Mouse (Mus musculus) intestine, embryonic 15.5 days (tissue): Measurements from ENCODE around the gene Fam171a2. TPM values are rescaled to one million over a fixed set of nuclear protein-coding genes. Genes with fewer than 3 reads are reported as not detected.
"Not testable (repeated sequence)": the region's sequence is repeated elsewhere in the genome, so short reads cannot be mapped to it uniquely, and the experiment has no call there.

Source experiments
- ATAC-seq: fragments of 200-750 bp; cut with Nextera tagmentation; 2 replicates; pipeline ENCODE4 v1.8.0; 2017; ENCODE audit warnings: moderate TSS enrichment, moderate library complexity
- H3K27ac ChIP-seq: fragments of 300-500 bp; sonication (generic); 2 replicates; pipeline ENCODE4 v1.5.1; 2015; ENCODE audit warnings: mild to moderate bottlenecking, inconsistent platforms
- H3K27me3 ChIP-seq: fragments of 300-500 bp; sonication (generic); replicated peaks from 2 replicates; pipeline ENCODE4 v1.6.1; 2015; ENCODE audit warnings: inconsistent platforms
- H3K36me3 ChIP-seq: fragments of 300-500 bp; sonication (generic); 2 replicates; pipeline ENCODE4 v1.6.1; 2015; ENCODE audit warnings: inconsistent platforms
- H3K4me1 ChIP-seq: fragments of 300-500 bp; sonication (generic); replicated peaks from 2 replicates; pipeline ENCODE4 v1.6.1; 2015; ENCODE audit warnings: inconsistent platforms
- H3K4me2 ChIP-seq: fragments of 300-500 bp; sonication (generic); replicated peaks from 2 replicates; pipeline ENCODE4 v1.6.1; 2015; ENCODE audit warnings: mild to moderate bottlenecking, inconsistent platforms
- H3K4me3 ChIP-seq: fragments of 300-500 bp; sonication (generic); replicated peaks from 2 replicates; pipeline ENCODE4 v1.5.1; 2015; ENCODE audit warnings: inconsistent platforms
- H3K9ac ChIP-seq: fragments of 300-500 bp; sonication (generic); 2 replicates; pipeline ENCODE4 v1.6.1; 2015; ENCODE audit warnings: inconsistent platforms
- H3K9me3 ChIP-seq: fragments of 300-500 bp; sonication (generic); 2 replicates; pipeline ENCODE4 v1.6.1; 2016; ENCODE audit warnings: inconsistent platforms
- WGBS: fragments of 180-500 bp; shearing (Covaris S2); methylation state at CpG from one replicate; pipeline ENCODE4 v1.1.7; 2015; 5-methylcytosine and 5-hydroxymethylcytosine counted together
- polyA plus RNA-seq: library from polyadenylated mRNA; unstranded; fragments of >200 nt; fragmentation: Nextera tagmentation; extraction: Ambion mirVana; gene quantifications from 2 replicates; pipeline ENCODE4 v1.2.1, GENCODE M21; 2015

Gene Fam171a2
- polyA plus RNA-seq, 1 experiment from 2014 or later = 3.2 TPM

- no peak overlapping the region for H3K27ac ChIP-seq
- 7% methylated on average over 11 of the region's 11 CpGs for WGBS
- no peak overlapping the region for H3K4me2 ChIP-seq
- H3K4me1 ChIP-seq = peaks cover 4% of the 10 kb centered on the region; the same call in 1 of the 2 replicates
- no peak overlapping the region for H3K9ac ChIP-seq
- H3K9me3 ChIP-seq = no peaks in the 10 kb centered on the region
- H3K36me3 ChIP-seq = no peaks in the 10 kb centered on the region
- H3K4me3 ChIP-seq = no peak overlapping the region
- H3K27me3 ChIP-seq = no peaks in the 10 kb centered on the region
- ATAC-seq = no peak
These were observed 35.8 kb downstream of the Fam171a2 start for GRCm38 (mm10) chr11:102411704-102412103.

DNA sequence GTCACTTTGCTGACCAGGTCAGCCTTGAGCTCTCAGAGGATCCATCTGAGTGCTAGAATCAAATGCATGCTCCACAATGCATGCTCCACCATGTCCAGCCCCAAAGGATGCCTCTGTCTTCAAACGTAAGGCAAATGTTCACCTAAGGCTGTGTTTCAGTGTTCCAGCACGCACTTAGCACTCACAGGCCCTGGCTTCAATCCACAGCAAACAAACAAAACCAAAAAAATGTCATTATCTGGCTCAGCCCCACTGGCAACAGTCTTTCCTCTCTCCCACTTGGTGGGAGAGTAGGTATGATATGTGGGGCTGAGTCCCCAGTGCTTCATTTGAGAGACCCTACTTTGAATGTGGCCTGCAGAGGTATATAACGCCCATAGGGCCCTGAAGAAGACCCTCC is 36.4 kb downstream of the Fam171a2 start:
- Histone ChIP-seq H3K4me2 (no peak overlapping the region), H3K9ac (no peak overlapping the region), H3K27ac (no peak overlapping the region), H3K9me3 (no peaks in the 10 kb centered on the region), H3K36me3 (no peaks in the 10 kb centered on the region), H3K27me3 (no peaks in the 10 kb centered on the region), H3K4me3 (no peak overlapping the region), H3K4me1 (peaks cover 10% of the 10 kb centered on the region; the same call in 1 of the 2 replicates)
- no peak for ATAC-seq
- WGBS = 76% methylated on average over 3 of the region's 3 CpGs

GRCm38 (mm10) chr11:102410345-102410744 is 37.1 kb downstream of the Fam171a2 start:
- not testable (repeated sequence) for H3K27ac ChIP-seq, H3K9me3 ChIP-seq, H3K36me3 ChIP-seq, H3K4me3 ChIP-seq, H3K9ac ChIP-seq, H3K27me3 ChIP-seq, ATAC-seq, H3K4me2 ChIP-seq
- WGBS = 94% methylated on average over 3 of the region's 3 CpGs
- peaks cover 17% of the 10 kb centered on the region; the same call in 1 of the 2 replicates for H3K4me1 ChIP-seq

DNA sequence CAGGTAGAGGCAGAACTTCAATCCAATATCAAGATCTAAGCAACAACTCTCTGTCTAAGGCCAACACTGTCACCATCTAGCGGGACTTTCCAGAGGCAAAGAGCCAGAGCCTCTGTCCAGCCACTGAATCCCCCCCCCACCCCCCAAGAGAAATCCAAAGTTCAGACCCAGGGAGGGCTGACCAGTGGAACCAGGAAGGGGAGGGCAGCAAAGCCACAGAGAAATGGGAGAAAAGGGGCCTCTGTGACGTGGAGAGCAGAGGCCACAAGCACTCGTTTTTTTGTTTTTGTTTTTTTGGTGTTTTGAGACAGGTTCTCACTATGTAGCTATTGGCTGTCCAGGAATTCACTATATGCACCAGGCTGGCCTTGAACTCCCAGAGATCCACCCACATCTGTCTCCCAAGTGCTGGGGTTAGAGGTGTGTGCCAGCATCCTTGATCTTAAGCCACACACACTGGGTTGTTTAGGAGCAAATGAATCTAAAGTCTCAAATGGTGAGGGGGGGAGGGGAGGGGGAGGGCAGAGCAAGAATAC is 37.6 kb downstream of the Fam171a2 start:
- ATAC-seq = no peak
- Histone ChIP-seq H3K27ac (peak overlapping the region; percentile 94), H3K4me1 (peaks cover 17% of the 10 kb centered on the region; the same call in 1 of the 2 replicates), H3K4me2 (peak overlapping the region; percentile 80), H3K27me3 (no peaks in the 10 kb centered on the region), H3K9ac (0 out of 2 replicates have a peak overlapping the region, but pooled peaks have one; percentile 17), H3K36me3 (no peaks in the 10 kb centered on the region), H3K4me3 (no peak overlapping the region), H3K9me3 (no peaks in the 10 kb centered on the region)
- 73% methylated on average over 3 of the region's 3 CpGs for WGBS

GRCm38 (mm10) chr11:102408888-102409794 is 38.3 kb downstream of the Fam171a2 start:
- H3K9me3 ChIP-seq = no peaks in the 10 kb centered on the region
- ATAC-seq = no peak
- 0 out of 2 replicates have a peak, but pooled peaks cover 3% of the 10 kb centered on the region for H3K36me3 ChIP-seq
- WGBS = 26% methylated on average over 15 of the region's 15 CpGs
- peak overlapping the region; percentile 17 for H3K9ac ChIP-seq
- peaks cover 17% of the 10 kb centered on the region; the same call in 1 of the 2 replicates for H3K4me1 ChIP-seq
- H3K27me3 ChIP-seq = no peaks in the 10 kb centered on the region
- H3K4me3 ChIP-seq = peak overlapping the region; percentile 96
- peak overlapping the region; percentile 94 for H3K27ac ChIP-seq
- H3K4me2 ChIP-seq = peak overlapping the region; percentile 80

DNA sequence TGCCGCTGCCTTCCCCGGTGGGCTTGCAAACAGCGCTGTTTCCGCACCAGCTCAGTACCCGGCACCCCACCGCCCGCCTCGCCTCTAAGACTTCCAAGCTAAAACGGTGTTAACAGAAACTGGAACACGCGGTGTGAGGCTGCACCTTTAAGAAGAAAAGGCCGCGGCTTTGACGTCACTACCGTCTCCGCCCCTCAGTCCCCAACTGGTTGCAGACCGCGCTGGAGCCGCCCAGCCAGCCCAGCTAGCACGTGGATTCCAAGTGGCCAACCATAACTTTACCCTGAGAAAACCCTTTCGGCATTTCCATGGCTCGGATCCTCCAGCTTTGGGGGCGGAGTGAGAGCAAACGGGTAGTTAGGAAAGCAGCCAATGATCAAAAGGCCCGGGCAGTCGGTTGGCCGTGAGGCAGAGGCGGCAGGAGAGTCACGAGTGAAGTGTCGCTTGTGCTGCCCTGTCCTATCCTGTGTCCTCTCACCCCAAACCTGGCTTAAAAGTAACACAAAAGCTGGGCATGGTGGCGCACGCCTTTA is 39.1 kb downstream of the Fam171a2 start:
- H3K4me3 ChIP-seq = peak overlapping the region; percentile 96
- H3K9me3 ChIP-seq = no peaks in the 10 kb centered on the region
- peaks cover 17% of the 10 kb centered on the region; the same call in 1 of the 2 replicates for H3K4me1 ChIP-seq
- peaks cover 9% of the 10 kb centered on the region for H3K36me3 ChIP-seq
- WGBS = under 1% methylated on average over 32 of the region's 32 CpGs
- H3K9ac ChIP-seq = peak overlapping the region; percentile 89
- H3K27ac ChIP-seq = peak overlapping the region; percentile 94
- ATAC-seq = peak; percentile 92
- H3K27me3 ChIP-seq = no peaks in the 10 kb centered on the region
- H3K4me2 ChIP-seq = peak overlapping the region; percentile 80

DNA sequence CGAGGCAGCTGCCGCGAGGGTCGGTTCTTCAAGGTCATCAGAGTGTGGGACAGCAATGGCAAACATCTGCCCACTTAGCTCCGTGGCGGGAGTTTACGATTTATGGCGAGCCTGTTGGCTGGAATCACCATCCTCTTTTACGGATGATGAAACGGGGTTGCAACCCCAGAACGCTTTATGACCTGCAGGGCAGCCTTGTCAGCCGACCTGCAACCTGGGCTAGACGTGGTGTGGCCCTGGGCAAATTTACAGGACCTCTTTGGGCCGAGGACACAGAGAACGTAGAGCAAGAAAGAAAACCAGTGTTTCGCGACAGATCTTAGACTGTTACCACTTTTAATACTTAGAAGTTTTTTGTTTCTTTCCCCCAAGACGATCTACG is 39.7 kb downstream of the Fam171a2 start, which contains the start of gene Slc25a39:
TSS of gene Slc25a39 (minus strand) at position 113 of the 382 bp plus-strand sequence.
- Histone ChIP-seq H3K4me2 (peak within 1 kb of the TSS; percentile 80), H3K9me3 (no peaks in the 10 kb centered on the region), H3K36me3 (peaks cover 15% of the 10 kb centered on the region), H3K4me1 (peaks cover 17% of the 10 kb centered on the region; the same call in 1 of the 2 replicates), H3K27ac (peak within 1 kb of the TSS; percentile 94), H3K9ac (peak within 1 kb of the TSS; percentile 89), H3K27me3 (no peaks in the 10 kb centered on the region), H3K4me3 (peak within 1 kb of the TSS; percentile 96)
- ATAC-seq = peak; percentile 23
- WGBS = under 1% methylated on average over 19 of the region's 19 CpGs

DNA sequence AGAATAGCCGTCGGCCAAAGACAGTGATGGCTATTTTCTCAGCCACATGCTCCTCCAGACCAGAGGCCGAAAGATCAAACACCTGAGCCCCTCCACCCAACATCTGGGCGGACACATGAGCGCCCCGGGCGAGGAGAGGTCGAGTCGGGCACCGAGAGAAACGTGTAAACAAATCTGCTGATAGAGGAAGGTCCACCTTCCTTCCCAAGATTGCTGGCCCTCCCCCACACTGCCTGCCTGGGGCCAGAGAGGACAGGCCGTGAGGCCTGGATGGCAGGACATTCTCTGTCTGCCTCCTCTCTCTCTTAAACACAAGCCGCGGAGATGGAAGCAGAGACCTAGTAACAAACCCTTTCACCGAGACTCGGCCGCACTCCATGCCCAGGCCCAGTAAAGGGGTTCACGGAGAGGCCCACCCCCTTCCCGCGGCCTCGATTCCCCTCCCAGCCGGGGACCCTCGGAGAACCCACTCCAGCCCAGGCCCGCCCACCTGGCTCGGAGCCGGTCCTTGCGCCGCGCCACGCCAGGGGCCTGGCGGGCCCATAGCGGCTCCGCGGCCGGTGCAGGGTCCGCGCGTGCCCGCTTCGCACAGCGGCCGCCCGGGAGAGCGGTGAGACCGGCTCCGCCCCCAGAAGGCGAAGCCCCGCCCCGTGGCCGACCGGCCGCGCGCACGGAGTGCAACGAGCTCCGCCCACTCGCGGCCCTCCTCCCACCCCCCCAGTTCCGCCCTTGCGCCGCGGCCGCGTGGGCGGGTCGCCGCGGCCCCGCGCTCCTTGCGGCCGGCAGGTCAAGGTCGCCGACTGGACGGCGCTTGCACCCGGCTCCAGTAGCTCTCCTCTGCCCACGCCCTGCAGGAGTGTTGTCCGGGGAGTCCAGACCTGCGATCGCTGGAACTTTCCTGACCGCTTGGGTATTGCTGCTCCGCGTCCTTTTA is 40.3 kb downstream of the Fam171a2 start:
- Histone ChIP-seq H3K36me3 (peaks cover 21% of the 10 kb centered on the region), H3K4me1 (peaks cover 17% of the 10 kb centered on the region; the same call in 1 of the 2 replicates), H3K9me3 (no peaks in the 10 kb centered on the region), H3K27me3 (peaks cover 4% of the 10 kb centered on the region; the same call in 1 of the 2 replicates), H3K4me3 (peak overlapping the region; percentile 96), H3K4me2 (peak overlapping the region; percentile 80), H3K9ac (peak overlapping the region; percentile 89), H3K27ac (peak overlapping the region; percentile 94)
- peak; percentile 82 for ATAC-seq
- WGBS = under 1% methylated on average over 84 of the region's 85 CpGs

- WGBS = 12% methylated on average over 3 of the region's 3 CpGs
- H3K4me2 ChIP-seq = peak overlapping the region; percentile 80
- H3K9ac ChIP-seq = peak overlapping the region; percentile 89
- H3K4me3 ChIP-seq = peak overlapping the region; percentile 96
- H3K27ac ChIP-seq = peak overlapping the region; percentile 94; the same call in 1 of the 2 replicates
- H3K36me3 ChIP-seq = peaks cover 21% of the 10 kb centered on the region
- no peak for ATAC-seq
- H3K27me3 ChIP-seq = peaks cover 8% of the 10 kb centered on the region; the same call in 1 of the 2 replicates
- H3K4me1 ChIP-seq = peaks cover 20% of the 10 kb centered on the region; the same call in 1 of the 2 replicates
- H3K9me3 ChIP-seq = no peaks in the 10 kb centered on the region
These were observed 41.1 kb downstream of the Fam171a2 start for GRCm38 (mm10) chr11:102406401-102406800.

GRCm38 (mm10) chr11:102405544-102406285 is 41.8 kb downstream of the Fam171a2 start:
- peak overlapping the region; percentile 80 for H3K4me2 ChIP-seq
- H3K36me3 ChIP-seq = peaks cover 21% of the 10 kb centered on the region
- no peaks in the 10 kb centered on the region for H3K9me3 ChIP-seq
- H3K9ac ChIP-seq = peak overlapping the region; percentile 89; the same call in 1 of the 2 replicates
- WGBS = 80% methylated on average over 11 of the region's 11 CpGs
- peaks cover 20% of the 10 kb centered on the region; the same call in 1 of the 2 replicates for H3K4me1 ChIP-seq
- ATAC-seq = no peak
- H3K27me3 ChIP-seq = peaks cover 8% of the 10 kb centered on the region; the same call in 1 of the 2 replicates
- H3K4me3 ChIP-seq = peak overlapping the region; percentile 96
- no peak overlapping the region for H3K27ac ChIP-seq
